Mouse (Mus musculus): ENCODE data around the gene Il33. TPM values are rescaled to one million over a fixed set of nuclear protein-coding genes. Genes with fewer than 3 reads are reported as not detected.

Gene Il33
- polyA plus RNA-seq, 1 experiment from 2014 or later = 14.7 TPM

- no peak overlapping the region for H3K4me2 ChIP-seq
- H3K27ac ChIP-seq = no peak overlapping the region
- no peak overlapping the region for H3K9ac ChIP-seq
- no peaks in the 10 kb centered on the region for H3K9me3 ChIP-seq
- no peaks in the 10 kb centered on the region for H3K27me3 ChIP-seq (replicated peaks)
- ATAC-seq (ENCODE audit: insufficient read depth, low FRiP score, low read depth) = no peak
- H3K4me1 ChIP-seq = no peaks in the 10 kb centered on the region
- H3K36me3 ChIP-seq = no peaks in the 10 kb centered on the region
- no peak overlapping the region for H3K4me3 ChIP-seq (replicated peaks)
- 62% methylated on average over 2 of the region's 2 CpGs for WGBS
These were observed 38.7 kb downstream of the Il33 start for GRCm38 (mm10) chr19:29963598-29964092.

DNA sequence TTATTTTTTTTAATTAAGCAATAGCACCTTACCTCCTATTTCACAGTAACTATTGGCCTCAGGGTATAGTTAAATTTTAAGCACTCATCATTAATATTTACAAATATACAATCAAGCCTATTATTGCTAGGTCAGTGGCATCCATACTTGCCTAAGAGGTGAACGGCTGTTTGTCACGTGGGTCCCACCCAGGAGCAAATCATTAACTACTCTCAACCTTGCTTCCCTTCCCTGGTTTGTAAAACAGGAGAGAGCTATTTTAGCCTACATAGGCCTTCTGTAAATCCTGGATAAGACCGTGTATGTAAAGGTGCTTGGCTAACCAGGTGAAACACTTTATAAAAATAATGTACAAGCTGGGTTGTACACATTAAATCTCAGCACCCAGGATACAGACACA is 43.0 kb downstream of the Il33 start:
- Histone ChIP-seq H3K9ac (no peak overlapping the region), H3K27me3 (replicated peaks) (no peaks in the 10 kb centered on the region), H3K36me3 (no peaks in the 10 kb centered on the region), H3K9me3 (no peaks in the 10 kb centered on the region), H3K27ac (no peak overlapping the region), H3K4me2 (no peak overlapping the region), H3K4me1 (no peaks in the 10 kb centered on the region), H3K4me3 (replicated peaks) (no peak overlapping the region)
- ATAC-seq (ENCODE audit: insufficient read depth, low FRiP score, low read depth) = no peak
- WGBS = 59% methylated on average over 3 of the region's 3 CpGs

DNA sequence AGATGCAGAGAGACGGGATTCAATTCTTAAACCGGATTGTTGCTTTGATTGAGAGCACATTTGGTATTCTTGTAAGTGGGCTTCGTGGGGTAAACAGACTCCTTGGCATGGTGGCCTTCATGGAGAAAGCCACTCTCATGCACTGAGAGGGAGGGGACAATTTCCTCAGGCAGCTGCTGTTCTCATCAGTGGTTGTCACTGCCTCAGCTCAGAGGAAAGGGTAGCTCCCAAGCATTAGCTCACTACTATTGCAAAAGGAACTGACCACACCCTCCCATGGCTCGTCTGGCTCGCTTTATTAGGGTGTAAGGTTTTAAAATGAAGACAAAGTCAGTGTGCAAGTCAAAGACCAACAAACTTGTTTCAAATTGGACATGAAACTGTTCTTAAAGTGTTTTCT is 48.5 kb downstream of the Il33 start:
- no peak overlapping the region for H3K4me3 ChIP-seq (replicated peaks)
- H3K4me2 ChIP-seq = no peak overlapping the region
- no peak overlapping the region for H3K27ac ChIP-seq
- H3K4me1 ChIP-seq = no peaks in the 10 kb centered on the region
- no peak overlapping the region for H3K9ac ChIP-seq
- no peaks in the 10 kb centered on the region for H3K36me3 ChIP-seq
- WGBS = 75% methylated on average over 5 of the region's 5 CpGs
- no peaks in the 10 kb centered on the region for H3K27me3 ChIP-seq (replicated peaks)
- H3K9me3 ChIP-seq = no peaks in the 10 kb centered on the region
- ATAC-seq (ENCODE audit: insufficient read depth, low FRiP score, low read depth) = no peak

GRCm38 (mm10) chr19:29978847-29979246 is 53.9 kb downstream of the Il33 start:
- no peak overlapping the region for H3K9ac ChIP-seq
- no peaks in the 10 kb centered on the region for H3K9me3 ChIP-seq
- H3K4me2 ChIP-seq = no peak overlapping the region
- no peak for ATAC-seq (ENCODE audit: insufficient read depth, low FRiP score, low read depth)
- WGBS = 48% methylated on average over 2 of the region's 2 CpGs
- H3K4me3 ChIP-seq (replicated peaks) = no peak overlapping the region
- no peak overlapping the region for H3K27ac ChIP-seq
- no peaks in the 10 kb centered on the region for H3K36me3 ChIP-seq
- no peaks in the 10 kb centered on the region for H3K4me1 ChIP-seq
- no peaks in the 10 kb centered on the region for H3K27me3 ChIP-seq (replicated peaks)

DNA sequence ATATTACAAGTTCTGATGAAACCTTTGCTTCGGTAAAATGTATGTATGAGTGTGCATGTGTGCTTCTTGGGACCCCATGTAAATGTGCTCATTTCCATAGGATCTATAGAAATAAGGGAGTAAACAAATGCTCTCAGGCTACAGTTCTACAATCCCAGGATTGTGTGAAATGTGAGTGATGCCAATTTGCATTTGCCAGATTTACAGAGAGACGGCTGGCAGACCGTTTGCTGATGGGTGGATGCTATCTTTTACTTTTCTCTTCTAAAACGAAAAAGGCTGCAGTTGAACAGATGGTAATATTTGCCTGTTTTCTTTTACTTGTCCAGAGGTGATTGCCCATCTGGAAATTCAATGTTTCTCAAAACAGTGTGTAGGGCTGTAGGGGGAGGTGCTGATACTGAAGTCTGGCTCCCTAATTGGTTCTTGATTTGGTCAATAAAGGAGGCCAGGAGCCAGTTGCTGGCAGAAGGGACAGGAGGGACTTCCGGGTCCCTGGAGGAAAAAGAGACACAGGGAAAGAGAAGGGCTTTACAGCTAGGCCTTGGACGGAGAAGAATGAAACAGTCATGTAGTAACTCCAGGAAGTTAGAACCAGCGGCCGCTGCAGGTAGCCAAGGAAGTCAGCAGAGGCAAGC is 54.7 kb downstream of the Il33 start:
- Histone ChIP-seq H3K27ac (no peak overlapping the region), H3K9me3 (no peaks in the 10 kb centered on the region), H3K4me1 (no peaks in the 10 kb centered on the region), H3K4me3 (replicated peaks) (no peak overlapping the region), H3K9ac (no peak overlapping the region), H3K36me3 (no peaks in the 10 kb centered on the region), H3K4me2 (no peak overlapping the region), H3K27me3 (replicated peaks) (no peaks in the 10 kb centered on the region)
- WGBS = 75% methylated on average over 8 of the region's 8 CpGs
- no peak for ATAC-seq (ENCODE audit: insufficient read depth, low FRiP score, low read depth)

DNA sequence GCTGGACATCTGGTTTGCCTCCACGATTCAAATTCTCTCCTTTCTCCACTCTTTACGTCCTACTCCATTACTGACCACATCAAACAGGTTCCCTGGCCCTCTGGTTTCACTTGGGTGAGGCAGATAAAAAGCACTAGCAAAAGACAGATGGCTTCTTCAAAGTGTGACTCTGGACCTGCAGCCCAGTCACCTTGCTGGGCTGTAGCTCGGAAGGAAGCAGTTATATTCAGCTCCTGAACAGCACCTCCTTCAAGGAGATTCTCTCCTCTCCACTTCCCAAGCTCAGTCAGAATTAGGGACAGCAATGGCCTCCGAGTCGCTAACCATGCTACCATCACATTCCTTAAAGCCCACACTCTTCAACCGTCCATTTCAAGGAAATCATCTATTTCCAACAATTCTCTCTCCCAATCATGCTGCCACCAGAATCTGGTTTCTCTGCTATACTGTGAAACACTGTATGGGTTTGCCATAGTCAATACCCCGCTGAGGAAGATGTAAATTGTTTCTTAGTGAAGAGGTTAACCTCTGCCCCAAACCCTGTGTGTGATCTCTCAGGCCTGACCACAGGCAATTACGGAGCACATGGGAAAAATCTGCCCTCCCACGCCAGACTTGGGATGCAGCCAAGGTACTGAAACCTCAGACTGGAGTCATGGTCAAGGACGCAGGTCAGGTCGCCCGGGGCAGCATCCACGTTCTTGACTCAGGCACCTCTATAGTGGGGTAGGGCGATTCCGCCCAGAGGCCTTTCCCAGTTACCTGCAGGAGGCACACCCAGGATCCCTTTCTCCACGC is 59.5 kb downstream of the Il33 start:
- no peak overlapping the region for H3K9ac ChIP-seq
- WGBS = 73% methylated on average over 16 of the region's 16 CpGs
- H3K9me3 ChIP-seq = no peaks in the 10 kb centered on the region
- no peak overlapping the region for H3K4me2 ChIP-seq
- H3K4me1 ChIP-seq = no peaks in the 10 kb centered on the region
- ATAC-seq (ENCODE audit: insufficient read depth, low FRiP score, low read depth) = no peak
- no peaks in the 10 kb centered on the region for H3K27me3 ChIP-seq (replicated peaks)
- H3K4me3 ChIP-seq (replicated peaks) = no peak overlapping the region
- H3K36me3 ChIP-seq = no peaks in the 10 kb centered on the region
- H3K27ac ChIP-seq = no peak overlapping the region

- H3K4me3 ChIP-seq (replicated peaks) = no peak overlapping the region
- H3K27me3 ChIP-seq (replicated peaks) = no peaks in the 10 kb centered on the region
- WGBS = 75% methylated on average over 12 of the region's 12 CpGs
- H3K9me3 ChIP-seq = no peaks in the 10 kb centered on the region
- H3K27ac ChIP-seq = no peak overlapping the region
- H3K4me1 ChIP-seq = no peaks in the 10 kb centered on the region
- no peak overlapping the region for H3K9ac ChIP-seq
- no peaks in the 10 kb centered on the region for H3K36me3 ChIP-seq
- ATAC-seq (ENCODE audit: insufficient read depth, low FRiP score, low read depth) = no peak
- no peak overlapping the region for H3K4me2 ChIP-seq
These were observed 61.7 kb downstream of the Il33 start for GRCm38 (mm10) chr19:29986464-29987091.

DNA sequence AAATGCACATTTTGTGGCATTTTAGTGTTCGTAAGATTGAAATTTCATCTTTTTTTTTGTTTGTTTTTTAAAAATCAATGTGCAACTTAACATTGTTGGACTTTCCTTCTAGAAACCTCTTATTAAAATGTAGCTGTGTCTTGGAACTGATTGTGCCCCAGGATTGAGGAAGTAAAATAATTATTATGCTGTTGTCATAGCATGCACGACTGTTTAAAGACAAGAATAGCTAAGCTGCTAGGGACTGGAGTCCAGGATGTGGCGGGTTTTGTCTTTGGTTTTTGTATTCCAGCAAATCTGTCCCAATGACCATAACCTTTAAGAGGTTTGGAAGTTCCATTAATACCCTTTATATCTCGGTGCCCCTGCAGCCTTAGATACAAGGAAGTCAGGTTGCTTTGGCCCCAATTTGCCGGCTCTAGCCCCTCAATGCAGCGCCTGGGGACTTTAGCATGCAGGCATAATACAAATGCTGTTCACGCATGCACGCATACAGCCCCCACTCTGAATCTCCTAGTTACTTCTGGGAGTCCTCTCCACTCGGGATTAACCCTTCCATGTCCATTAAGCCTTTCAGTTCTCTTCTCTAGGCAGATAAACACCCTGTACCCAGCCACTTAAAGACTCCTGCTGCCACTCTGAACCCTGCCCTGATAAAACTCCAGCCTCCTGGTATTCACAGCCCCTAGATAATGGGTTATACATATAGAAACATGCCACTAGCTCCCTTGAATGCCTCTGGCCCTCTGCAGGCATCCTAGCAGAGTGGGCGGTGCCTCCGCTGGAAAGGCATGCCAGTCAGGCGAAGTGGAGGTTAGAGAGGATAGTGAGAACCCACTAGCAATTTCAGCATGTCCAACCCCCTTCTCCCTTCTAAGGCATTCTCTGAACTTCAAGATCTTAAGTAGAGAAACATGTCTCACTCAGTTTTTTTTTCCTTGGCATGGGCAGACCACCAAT is 75.8 kb downstream of the Il33 start:
- no peak overlapping the region for H3K4me2 ChIP-seq
- no peak overlapping the region for H3K4me3 ChIP-seq (replicated peaks)
- no peaks in the 10 kb centered on the region for H3K27me3 ChIP-seq (replicated peaks)
- no peak overlapping the region for H3K9ac ChIP-seq
- H3K4me1 ChIP-seq = no peaks in the 10 kb centered on the region
- ATAC-seq (ENCODE audit: insufficient read depth, low FRiP score, low read depth) = no peak
- H3K9me3 ChIP-seq = no peaks in the 10 kb centered on the region
- H3K36me3 ChIP-seq = no peaks in the 10 kb centered on the region
- no peak overlapping the region for H3K27ac ChIP-seq
- 67% methylated on average over 12 of the region's 12 CpGs for WGBS

GRCm38 (mm10) chr19:30001550-30001949 is 76.6 kb downstream of the Il33 start:
- no peak overlapping the region for H3K9ac ChIP-seq
- no peak for ATAC-seq (ENCODE audit: insufficient read depth, low FRiP score, low read depth)
- H3K4me2 ChIP-seq = no peak overlapping the region
- 46% methylated on average over 6 of the region's 6 CpGs for WGBS
- H3K27me3 ChIP-seq (replicated peaks) = no peaks in the 10 kb centered on the region
- no peak overlapping the region for H3K27ac ChIP-seq
- no peaks in the 10 kb centered on the region for H3K4me1 ChIP-seq
- no peaks in the 10 kb centered on the region for H3K9me3 ChIP-seq
- H3K36me3 ChIP-seq = no peaks in the 10 kb centered on the region
- H3K4me3 ChIP-seq (replicated peaks) = no peak overlapping the region

DNA sequence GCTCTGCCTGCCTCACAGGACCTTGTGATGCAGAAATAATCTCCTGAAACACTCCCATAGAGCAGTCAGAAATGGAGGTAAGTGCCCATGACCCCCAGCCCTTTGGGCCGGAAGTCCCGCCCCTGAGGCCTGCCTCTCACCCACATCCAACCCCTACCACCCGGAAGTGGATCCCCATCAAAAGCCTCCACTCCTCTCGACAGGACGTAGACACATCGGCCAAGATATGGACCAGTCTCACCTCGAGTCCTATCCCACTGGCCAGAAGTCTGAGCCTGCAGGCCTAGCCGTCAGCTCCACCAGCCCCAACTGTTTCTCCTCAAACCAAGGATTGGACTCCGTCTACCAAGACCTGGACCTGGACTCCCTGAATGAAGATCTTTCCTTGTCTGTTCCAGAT is 78.7 kb downstream of the Il33 start, which contains the start of gene Trpd52l3:
Gene Trpd52l3, plus strand, starts transcription at position 170 of the 400 bp plus-strand sequence.
- no peaks in the 10 kb centered on the region for H3K9me3 ChIP-seq
- WGBS = 94% methylated on average over 9 of the region's 9 CpGs
- ATAC-seq (ENCODE audit: insufficient read depth, low FRiP score, low read depth) = no peak

DNA sequence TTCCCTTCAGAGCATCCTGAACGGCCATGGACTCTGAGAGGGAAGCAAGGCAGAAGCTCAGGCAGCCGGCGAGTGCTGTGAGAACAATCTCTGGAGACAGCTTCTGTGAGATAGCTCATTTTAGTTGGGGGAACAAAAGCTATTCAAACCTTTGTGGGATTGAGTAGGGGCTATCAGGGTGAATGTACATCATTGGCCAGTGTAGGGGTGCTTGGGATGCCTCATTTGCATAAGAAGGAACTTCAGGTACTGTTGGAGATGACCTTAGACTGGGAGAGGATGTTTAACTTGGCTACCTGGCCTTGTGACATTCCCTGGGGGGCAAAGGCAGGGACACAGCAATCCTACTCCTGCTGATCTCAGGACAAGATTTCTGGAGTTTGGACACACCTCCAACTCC is 81.5 kb downstream of the Il33 start:
- Histone ChIP-seq H3K4me2 (no peak overlapping the region), H3K36me3 (no peaks in the 10 kb centered on the region), H3K27ac (no peak overlapping the region), H3K9me3 (no peaks in the 10 kb centered on the region), H3K9ac (no peak overlapping the region), H3K27me3 (replicated peaks) (no peaks in the 10 kb centered on the region), H3K4me1 (0 out of 2 replicates have a peak, but pooled peaks cover 7% of the 10 kb centered on the region), H3K4me3 (replicated peaks) (no peak overlapping the region)
- ATAC-seq (ENCODE audit: insufficient read depth, low FRiP score, low read depth) = no peak
- WGBS = 73% methylated on average over 3 of the region's 3 CpGs

More for the DNA sequence above, 78.7 kb downstream of the Il33 start, which contains the start of gene Trpd52l3:
- no peaks in the 10 kb centered on the region for H3K27me3 ChIP-seq (replicated peaks)
- no peak within 1 kb of the TSS for H3K4me3 ChIP-seq (replicated peaks)
- no peak within 1 kb of the TSS for H3K9ac ChIP-seq
- H3K36me3 ChIP-seq = no peaks in the 10 kb centered on the region
- no peak within 1 kb of the TSS for H3K27ac ChIP-seq
- H3K4me2 ChIP-seq = no peak within 1 kb of the TSS
- H3K4me1 ChIP-seq = no peaks in the 10 kb centered on the region
